Mouse (Mus musculus) T-helper 1 cell (primary cell): ENCODE results near the gene Plac9a.
"Not testable (repeated sequence)": the region's sequence is repeated elsewhere in the genome, so short reads cannot be mapped to it uniquely, and the experiment has no call there.

Source experiments
- in situ Hi-C: fragments of 300-600 bp; cut with MboI, MseI; formaldehyde crosslinking; loops from one replicate; pipeline ENCODE4 v1.15.1; 2025; ENCODE audit warnings: high pct_unique_total_duplicates

Gene Plac9a

GRCm38 (mm10) chr14:25865251-25865650 lies 37.6 kb downstream of the Plac9a start:
- in situ Hi-C loops: no loop called here

DNA sequence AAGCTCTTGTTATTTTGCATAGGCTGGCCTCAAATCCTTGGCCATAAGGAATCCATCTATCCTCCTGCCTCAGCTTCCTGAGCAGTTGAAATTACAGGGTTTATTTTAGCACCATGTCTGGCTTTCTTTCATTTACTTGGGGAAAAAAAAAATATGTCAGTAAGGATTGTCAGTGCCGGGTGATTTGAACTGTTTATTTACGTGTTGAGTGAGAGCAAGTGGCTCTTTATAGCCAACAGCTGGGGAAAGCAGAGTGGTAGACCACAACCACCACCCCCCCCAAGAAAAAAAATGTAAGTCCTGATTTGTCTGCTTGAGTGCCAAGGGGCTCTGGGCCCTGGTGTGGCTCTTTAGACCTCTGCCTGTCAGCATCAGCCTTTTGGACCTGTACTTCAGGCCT lies 39.2 kb downstream of the Plac9a start:
- in situ Hi-C loops: no loop called here

- in situ Hi-C loops: no loop called here
These were observed 40.9 kb downstream of the Plac9a start for GRCm38 (mm10) chr14:25861771-25862530.

GRCm38 (mm10) chr14:25857940-25858339 lies 45.0 kb downstream of the Plac9a start:
- in situ Hi-C loops: no loop called here

- in situ Hi-C loops: no loop called here
These were observed 45.7 kb downstream of the Plac9a start for GRCm38 (mm10) chr14:25857168-25857621.

DNA sequence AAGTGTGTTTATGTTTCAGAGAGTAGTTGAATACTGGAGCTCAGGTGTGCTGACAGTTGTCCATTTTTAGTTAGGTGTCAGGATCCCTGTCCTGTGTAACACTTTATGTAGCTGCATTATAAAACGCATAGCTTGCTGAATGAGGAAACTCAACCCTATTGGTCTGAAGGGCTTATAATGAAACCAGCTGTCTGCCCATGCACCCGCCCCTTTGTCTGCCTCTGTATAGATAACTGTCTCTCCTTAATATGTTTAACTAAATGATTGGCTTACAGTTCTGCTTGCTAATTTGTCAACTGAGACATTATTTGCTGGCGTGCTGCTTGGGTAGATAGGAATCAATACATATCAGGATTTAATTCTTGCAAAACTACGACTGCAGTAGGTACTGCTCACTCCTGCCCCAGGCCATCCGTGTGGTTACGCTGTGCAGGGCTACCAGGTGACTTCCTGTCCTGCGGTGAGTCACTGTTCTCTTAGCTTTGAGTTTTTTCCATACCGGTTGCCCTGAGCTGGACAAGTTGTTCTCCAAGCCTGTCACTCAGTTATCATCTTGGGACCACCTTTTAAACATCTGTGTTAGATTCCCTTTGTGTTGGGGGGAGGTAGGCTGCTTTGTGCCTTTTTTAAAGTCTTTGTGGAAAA lies 47.5 kb downstream of the Plac9a start:
- in situ Hi-C loops: no loop called here

DNA sequence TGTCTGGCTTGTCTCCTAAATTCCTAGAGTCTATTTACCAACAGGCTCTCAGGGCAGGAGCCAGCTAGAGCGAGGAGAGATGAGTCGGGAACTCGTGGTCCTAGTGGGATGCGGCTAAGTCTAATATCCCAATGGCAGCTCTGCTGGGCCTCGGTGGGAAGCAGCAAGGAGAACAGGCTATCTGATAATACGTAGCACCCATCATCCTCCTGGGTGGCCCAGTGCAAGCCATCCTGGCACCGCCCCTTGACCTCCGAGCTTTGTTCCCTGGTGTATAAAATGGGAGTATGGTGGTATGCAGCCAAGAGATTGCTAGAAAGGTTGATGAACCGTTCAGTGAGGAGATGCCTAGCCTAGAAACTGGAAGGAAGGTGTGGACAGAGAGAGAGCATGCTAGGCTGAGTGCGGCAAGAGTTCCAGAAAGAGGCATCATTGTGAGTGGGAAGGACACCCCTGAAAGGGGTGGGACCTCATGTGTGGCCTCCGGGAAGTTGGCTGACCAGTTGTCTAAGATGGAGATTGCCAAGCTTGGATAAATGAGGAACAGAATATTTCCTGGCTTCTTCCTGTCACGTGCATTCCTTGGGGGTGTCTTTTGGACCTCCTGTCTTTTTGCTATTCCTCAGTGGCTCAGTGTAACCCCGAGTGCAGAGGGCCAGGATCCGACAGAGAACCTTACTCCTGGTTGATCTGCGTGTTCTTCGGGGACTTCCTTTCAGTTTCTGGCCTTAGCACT lies 49.0 kb downstream of the Plac9a start:
- in situ Hi-C loops: no loop called here

DNA sequence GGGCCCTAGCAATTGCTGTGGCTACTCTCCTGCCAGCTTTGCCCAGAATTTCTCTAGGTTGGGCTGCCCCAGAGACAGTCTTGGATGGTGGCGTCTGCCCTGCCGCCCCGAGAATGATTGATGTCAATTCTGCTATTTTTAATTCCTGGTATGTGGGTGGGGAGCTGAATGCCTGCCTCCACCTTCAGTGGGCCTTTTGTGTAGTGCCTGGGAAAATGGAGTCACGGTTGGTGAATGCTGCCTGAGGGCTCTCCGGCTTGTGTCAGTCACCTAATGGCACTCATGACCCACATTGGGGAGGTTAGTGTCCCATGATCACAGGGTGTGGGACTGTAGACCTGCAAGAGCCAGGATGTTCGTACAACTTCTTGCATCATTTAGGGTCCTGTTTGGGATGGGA lies 49.6 kb downstream of the Plac9a start:
- in situ Hi-C loops: no loop called here

GRCm38 (mm10) chr14:25852121-25852561 lies 50.8 kb downstream of the Plac9a start:
- in situ Hi-C loops: no loop called here

DNA sequence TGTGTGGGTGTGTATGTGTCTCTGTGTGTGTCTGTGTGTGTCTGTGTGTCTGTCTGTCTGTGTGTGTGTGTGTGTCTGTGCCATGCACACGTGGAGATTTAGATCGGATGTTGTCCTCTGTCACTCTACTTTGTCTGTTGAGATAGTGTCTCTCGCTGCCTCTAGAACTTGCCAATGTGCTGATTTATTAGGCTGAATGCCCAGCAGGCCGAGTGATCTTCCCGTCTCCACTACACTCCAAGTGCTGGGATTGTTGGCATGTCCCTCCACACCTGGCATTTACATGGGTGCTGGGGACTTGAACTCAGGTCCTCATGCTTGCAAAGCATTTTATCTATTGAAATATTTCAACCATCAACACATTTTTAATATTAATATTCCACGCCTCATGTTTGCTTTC lies 51.7 kb downstream of the Plac9a start:
- in situ Hi-C loops: no loop called here

DNA sequence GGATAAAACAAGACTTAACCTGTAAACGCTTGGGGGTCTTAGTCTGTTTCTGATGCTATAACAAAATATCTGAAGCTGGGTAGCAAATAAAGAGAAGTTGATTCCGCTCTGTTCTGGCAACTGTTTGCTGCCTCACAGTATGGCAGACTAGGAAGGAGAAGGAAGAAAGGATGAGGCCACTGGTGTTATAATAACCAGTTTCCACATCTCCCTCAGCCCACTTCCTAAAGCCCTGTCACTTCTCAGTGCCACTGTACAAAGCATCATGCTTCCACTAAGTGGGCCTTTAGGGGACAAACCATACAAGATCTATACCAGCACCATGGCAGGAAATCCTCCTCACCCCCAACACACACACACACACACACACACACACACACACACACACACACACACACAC lies 52.5 kb downstream of the Plac9a start:
- in situ Hi-C loops: no loop called here

- in situ Hi-C loops: not testable (repeated sequence)
These were observed 54.2 kb downstream of the Plac9a start for GRCm38 (mm10) chr14:25848708-25849107.

DNA sequence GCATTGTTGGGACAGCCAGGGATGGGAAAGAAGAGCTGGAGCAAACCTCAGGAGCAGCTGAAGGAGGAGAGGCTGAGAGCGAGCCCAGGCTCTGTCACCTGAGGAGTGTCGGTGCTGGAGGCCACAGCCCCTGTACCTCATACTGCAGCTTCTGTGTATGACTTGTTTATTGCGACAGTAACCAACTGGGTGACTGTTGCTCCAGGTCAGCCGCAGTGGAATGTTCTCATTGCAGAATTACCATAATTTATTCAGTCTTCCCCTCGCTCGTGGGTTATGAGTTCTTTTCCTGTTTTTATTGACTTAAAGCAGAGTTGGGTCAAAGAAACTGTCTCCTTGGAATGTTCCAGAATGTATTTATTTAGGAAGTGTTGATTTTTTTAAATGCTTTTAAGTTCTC lies 54.7 kb downstream of the Plac9a start:
- in situ Hi-C loops: no loop called here

GRCm38 (mm10) chr14:25847660-25848059 lies 55.2 kb downstream of the Plac9a start:
- in situ Hi-C loops: no loop called here

DNA sequence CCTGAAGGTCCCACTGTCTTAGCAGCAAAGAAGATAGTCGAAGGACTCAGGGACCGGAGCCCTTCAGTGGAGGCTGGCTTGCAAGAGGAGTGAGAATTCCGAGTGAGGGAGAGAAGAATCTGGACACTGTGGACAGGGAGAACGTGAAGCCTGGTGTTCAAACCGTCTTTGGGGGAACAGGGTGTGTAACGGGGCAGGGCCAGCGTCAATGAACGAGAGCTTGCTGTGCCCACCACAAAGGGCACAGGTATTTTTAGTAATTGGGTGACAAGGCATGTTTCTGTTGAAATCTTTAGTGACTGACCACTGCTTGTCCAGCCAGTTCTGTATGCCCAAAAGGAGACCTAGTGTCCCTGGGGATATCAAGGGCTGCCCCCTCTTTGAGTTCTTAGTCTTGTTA lies 56.4 kb downstream of the Plac9a start:
- in situ Hi-C loops: no loop called here

DNA sequence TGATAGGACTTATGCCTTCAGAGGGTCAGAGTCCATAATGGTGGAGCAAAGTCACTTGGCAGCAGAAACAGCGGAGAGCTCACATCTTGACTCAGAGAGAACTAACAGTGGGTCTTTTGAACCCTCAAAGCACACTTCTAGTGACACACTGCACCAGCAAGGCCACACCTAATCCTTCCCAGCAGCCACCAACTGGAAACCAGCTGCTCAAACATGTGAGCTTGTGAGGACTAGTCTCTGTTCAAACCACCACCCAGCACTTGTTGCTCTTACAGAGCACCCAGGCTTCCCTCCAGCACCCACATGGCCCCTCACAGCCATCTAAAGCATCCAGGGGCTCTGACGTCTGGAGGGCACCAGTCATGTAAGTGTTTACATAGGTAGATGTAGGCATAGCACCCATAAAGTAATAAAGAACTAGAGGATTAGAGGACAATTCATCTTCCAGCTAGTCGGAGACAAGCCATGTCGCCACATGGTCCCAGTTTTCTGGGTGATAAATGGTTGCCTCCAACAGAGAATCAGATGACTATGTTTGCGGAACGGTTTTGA lies 57.0 kb downstream of the Plac9a start:
- in situ Hi-C loops: no loop called here

DNA sequence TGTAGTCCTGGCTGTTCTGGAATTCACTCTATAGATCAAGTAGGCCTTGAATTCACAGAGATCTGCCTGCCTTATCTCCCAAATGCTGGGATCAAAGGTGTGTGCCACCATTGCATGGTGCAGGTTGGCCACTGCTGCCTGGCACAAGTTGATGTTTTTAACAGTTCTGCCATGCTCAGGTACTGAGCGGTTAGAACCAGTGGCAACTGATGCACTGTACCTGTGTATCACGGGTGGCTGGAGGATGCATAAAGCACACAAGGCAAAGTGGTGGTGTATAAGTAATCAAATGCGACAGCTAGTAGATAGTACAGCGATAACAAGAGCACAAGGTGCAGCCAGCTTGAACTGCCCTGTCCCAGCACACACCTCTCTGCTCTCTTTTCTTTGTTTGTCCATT lies 58.5 kb downstream of the Plac9a start:
- in situ Hi-C loops: no loop called here

DNA sequence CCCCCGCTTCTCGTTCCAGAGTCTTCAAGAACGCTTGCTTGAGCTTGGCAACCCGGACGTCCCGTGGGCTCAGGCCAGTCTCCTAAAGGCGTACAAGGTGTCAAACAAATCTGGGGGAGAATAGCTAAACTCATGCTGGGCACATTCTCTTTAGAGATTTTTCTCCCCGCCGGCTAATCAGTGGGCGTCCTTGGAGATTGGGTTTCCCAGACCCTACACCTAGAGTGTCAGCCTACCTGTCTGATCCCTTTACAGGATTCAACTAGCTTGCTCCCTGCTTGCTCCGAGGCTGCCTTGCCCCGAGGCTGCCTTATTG lies 60.3 kb downstream of the Plac9a start:
- in situ Hi-C loops: no loop called here

DNA sequence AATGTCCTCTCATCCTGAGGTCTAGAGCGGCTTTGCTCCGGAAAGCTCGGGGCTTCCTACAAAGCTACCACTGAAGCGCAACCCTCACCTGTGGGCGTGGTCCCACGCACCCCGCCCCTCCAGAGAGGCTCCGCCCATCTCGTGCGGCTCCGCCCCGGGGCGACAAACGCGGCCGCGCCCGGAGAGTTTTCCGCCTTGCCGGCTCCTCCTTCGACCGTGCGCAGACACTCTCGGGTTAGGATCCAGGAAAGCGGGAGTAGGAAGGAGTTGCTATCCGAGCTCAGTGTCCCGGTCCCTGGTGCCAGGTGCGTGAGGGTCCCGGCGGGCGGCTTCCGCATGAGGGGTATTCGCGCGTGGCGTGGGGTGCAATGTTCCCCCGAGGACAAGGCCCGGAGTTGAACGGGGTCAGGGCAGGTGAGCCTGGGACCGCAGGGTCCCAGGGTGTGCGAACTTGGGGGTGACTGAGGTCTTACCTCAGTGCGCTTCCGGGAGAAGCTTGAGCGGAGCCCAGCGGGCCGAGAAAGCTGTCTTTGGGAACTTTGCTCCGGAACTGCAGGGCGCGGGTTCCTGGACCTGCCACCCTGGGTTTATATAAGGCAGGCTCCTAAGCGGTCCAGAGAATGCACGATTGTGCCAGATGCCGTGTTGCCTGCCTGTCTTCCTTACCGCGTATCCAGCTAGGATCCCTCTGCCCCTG lies 60.8 kb downstream of the Plac9a start, which contains the start of gene Anxa11:
Gene Anxa11 (plus strand): TSS at position 166 of the 697 bp plus-strand sequence.
- in situ Hi-C loops: no loop called here

GRCm38 (mm10) chr14:25841579-25841978 lies 61.3 kb downstream of the Plac9a start:
- in situ Hi-C loops: no loop called here

- in situ Hi-C loops: no loop called here
These were observed 61.9 kb downstream of the Plac9a start for GRCm38 (mm10) chr14:25840961-25841360.

GRCm38 (mm10) chr14:25839791-25840190 lies 63.1 kb downstream of the Plac9a start:
- in situ Hi-C loops: no loop called here
